Mouse (Mus musculus): ENCODE results near the gene Tmem107. TPM values are rescaled to one million over a fixed set of nuclear protein-coding genes. Genes with fewer than 3 reads are reported as not detected.

The Tmem107 gene
- polyA plus RNA-seq (2012; rRNA removed): 11.6 and 12.9 TPM in 2 replicates

DNA sequence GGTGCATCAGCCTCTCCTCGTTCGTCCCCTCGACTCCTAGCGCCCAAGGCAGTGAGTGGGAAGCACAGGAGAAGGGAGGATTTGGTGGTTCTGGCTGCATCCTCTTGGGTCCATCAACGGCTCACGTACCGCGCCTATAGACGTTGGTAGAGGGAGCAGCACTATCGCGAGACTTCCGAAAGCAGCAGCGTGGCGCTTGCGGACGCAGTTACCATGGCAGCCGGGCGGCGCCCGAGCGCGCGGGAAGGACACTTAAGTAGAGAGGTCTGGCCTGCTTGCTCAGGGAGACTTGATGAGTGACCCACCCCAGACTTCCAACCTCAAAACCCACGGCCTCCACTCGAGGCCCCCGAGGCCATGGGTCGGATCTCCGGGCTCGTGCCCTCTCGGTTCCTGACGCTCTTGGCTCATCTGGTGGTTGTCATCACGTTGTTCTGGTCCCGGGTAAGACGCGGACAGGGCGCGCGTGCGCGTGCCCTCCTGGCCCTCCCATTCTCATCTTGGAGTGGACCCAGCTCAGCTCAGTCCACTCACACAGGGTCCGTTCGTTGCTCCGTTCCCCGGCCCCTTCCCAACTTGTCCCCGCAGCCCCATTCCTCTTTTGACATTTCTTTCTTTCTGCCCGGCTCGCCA is at the start of gene Tmem107:
TSS of gene Tmem107 (plus strand) at position 217 of the 633 bp plus-strand sequence.

DNA sequence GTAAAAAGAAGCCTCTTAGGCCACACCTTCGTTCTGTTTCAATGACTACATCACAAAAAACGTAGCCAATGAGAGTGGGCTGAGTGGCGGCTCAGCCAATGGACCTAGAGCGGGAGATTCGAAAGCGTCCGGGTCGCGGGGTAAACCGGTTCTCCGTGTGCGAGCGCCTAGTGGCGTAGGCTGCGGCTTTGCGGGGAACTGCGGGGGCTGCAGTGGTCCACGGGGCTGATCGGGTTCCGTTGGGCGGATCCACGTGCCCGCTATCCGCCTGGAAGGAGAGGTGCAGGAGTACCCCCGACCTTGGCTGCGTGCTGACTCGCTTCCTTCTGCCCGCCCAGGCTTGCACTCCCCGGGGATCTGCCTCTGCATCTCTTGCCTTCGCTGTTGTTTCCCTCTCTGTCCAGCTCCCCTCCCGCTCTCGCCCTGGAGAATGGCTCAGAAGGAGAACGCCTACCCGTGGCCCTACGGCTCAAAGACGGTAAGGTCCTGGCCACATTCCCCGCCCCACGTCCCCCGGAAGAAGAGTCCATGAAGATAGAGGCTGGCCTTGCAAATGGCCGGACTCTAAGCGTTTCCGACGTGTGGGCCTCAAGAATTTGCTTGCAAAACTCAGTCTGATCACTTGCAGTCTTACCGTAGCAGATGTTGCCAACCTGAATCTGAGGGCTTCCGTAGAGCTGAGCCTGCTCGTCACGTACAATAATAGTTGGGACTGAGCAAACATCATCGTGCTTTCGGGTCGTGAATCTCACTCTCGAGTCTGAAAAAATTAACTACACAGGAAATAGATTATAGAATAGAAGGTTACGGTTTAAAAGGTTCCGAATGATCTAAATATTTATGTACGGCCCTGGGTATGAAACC is 24.8 kb upstream of the Tmem107 start, which contains the start of gene Aurkb:
TSS of gene Aurkb (plus strand) at position 117 of the 864 bp plus-strand sequence.

DNA sequence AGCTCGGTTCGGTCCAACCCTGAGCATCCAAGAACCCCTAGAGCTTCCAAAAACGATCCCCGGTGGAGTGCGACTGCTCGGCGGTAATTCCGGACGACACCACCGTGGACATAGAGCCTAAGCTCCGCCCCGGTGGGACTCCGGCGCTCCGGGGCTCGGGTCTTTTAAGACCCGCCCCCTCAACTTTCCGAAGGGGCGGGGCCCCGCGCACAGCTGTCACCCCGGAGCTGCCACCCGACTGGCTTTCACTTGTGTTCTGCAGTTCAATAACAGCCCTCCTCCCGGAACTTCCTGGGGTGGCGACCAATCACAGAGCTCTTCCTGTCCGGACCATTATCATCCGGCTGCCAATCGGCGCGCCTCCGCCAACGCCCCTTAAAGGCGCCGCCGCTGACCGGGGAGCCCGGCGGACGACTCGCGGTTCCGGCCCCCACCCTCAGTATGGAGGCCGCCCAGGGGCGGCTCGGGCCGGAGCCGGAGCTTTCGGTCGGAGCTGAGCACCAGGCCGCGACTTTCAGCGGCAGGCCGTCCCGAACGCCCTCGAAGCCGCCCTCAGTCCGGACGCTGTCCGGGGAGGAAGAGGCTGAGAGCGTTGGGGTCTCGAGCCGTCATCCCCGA is 11.1 kb upstream of the Tmem107 start, which contains the start of gene Borcs6:
TSS of gene Borcs6 (plus strand) at position 361 of the 618 bp plus-strand sequence.

DNA sequence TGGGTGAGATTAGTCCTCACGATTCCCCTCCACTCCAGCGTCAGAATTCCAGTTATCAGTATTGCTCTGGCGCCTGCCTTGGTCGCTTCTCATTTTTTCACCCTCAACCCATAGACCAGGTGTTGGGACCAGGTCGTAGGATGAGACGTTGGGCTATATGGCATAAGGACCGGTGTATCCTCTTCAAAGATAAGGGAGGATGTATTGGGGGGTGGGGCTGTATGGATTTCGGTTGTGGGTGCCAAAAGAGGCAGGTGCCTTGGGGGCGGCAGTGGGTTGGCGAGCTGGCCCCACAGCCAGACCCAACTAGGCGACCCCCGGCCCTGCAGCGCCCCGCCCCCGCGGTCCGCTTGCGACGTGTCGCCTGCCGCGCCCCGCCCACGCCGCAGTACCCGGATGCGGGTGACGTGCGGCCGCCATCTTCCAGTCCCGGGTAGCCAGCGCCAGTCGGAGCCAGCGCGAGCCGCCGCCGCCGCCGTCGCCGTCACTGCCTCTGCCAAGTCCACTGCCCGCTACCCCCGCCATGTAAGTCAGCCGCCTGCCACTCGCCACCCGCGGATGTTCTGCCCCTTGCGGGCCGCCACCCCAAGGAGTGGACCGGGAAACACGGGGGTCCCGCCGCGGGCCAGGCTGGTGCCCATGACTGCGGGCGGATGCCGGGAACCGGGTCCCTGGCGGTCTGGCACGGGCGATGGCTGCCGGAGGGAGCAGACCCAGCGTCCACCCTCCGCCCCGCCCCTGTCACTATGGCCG is 17.7 kb downstream of the Tmem107 start, which contains the start of gene Vamp2:
TSS of gene Vamp2 (plus strand) at position 388 of the 753 bp plus-strand sequence.

DNA sequence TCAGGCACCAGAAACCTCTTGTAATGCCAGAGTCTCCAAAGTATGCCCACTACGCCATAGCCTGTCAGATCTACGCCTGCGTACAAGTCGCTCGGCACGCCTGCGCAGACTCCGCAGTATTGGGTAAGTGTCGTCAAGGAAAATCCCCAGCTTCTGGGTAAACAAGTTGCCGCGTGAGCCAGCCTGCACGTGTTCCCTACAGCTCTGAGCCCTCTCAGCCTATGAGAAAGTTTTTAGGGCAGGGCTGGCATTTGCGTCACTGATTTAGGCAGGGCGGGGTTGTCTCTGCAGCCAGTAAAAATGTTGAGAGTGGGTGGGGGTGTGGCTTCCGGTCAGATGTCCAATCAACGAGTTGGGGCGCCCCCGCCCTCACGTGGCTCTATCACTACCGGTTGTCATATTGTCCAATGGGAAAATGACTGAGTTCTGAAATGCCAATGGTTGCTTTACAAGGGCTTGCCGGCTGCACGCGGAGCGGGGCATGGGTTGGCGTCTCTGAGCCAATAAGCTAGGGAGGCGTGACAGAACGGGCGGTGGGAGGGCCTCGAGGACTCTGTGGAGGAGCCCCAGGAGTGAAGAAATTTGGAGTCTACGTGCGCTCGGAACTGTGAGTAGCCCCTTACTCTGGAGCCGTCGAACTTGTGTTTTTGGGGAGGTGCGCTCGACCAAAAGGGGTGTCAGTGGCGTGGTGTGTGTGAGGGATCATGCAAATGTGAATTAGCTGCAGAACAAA is 24.3 kb downstream of the Tmem107 start, which contains the start of gene Per1:
TSS of gene Per1 (plus strand) at position 521 of the 733 bp plus-strand sequence.

DNA sequence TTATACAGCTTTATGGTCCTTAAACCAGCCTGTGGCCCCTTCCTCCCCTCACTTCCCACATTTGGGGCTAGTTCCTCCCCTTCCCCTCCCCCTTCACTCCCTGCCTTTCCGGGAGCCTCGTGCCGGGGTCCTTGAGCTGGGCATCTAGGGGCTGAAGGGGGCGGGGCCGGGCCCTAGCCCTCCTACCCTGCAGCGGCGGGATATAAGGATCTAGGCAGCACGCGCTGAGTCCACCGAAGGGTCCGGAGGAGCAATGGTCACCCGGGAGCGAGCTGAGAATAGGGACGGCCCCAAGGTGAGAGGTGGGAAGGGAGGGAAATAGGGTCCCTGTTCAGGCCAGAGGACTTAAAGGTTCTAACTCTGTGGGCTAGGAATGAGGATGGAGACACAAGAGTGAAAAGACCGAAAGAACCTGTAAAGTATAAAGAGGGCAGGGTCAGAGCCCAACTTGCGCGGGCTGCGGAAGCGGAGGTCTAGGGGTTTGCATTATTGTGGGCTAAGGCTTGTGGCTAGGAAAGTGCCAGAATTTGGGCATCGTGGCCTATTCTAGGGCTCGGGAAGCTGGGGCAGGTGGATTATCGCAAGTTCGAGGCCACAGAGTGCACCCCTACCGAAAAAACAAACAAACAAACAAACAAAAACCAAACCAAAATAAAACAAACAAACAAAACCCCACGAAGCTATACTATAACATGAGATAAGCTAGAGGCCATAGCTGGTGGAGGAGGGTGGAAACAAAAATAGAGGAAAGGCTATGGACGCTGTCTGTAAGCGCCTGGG is 49.8 kb downstream of the Tmem107 start, which contains the start of gene Hes7:
TSS of gene Hes7 (plus strand) at position 184 of the 780 bp plus-strand sequence.

DNA sequence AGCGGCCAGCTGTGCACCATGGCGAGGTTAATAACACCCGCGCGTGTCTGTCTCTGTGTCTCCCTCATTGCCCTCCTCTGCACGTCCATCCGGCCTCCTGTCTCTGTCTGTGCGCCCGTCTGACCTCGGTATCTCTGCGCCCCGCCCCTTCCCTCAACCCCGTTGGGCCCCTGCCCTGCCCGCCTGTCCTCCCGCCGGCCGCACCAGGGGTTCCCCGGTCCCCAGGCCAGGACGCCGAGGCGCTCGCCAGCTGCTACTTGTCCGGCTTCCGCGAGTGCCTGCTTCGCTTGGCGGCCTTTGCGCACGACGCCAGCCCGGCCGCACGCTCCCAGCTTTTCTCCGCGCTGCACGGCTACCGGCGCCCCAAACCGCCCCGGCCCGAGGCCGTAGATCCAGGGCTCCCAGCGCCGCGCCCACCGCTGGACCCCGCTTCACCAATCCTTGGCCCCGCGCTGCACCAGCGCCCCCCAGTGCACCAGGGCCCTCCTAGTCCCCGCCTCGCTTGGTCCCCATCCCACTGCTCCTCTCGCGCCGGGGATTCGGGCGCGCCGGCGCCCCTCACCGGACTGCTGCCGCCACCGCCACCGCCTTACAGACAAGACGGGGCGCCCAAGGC is 51.8 kb downstream of the Tmem107 start, which contains the start of gene 9130213A22Rik:
TSS of gene 9130213A22Rik (minus strand) at position 254 of the 616 bp plus-strand sequence.

Other genes starting within 250 kb of the Tmem107 start
- gene Ndel1, start 198.9 kb upstream of the Tmem107 start, polyA plus RNA-seq (2012; rRNA removed): 21.0 and 23.7 TPM in 2 replicates
- gene Rnf222, start 182.3 kb upstream of the Tmem107 start, polyA plus RNA-seq (2012; rRNA removed): 0.06 and 0.11 TPM in 2 replicates
- gene Rpl26, start 169.2 kb upstream of the Tmem107 start, polyA plus RNA-seq (2012; rRNA removed): 1,921 and 1,984 TPM in 2 replicates
- gene Odf4, start 143.7 kb upstream of the Tmem107 start, polyA plus RNA-seq (2012; rRNA removed): not detected in 2 replicates
- 1.2 and 1.5 TPM in 2 replicates for gene Arhgef15, start 113.3 kb upstream of the Tmem107 start, polyA plus RNA-seq (2012; rRNA removed)
- 0.42 and 0.44 TPM in 2 replicates for gene Slc25a35, start 102.7 kb upstream of the Tmem107 start, polyA plus RNA-seq (2012; rRNA removed)
- 21.1 and 24.1 TPM in 2 replicates for gene Rangrf, start 95.6 kb upstream of the Tmem107 start, polyA plus RNA-seq (2012; rRNA removed)
- 10.1 and 13.1 TPM in 2 replicates for gene Pfas, start 62.3 kb upstream of the Tmem107 start, polyA plus RNA-seq (2012; rRNA removed)
- 18.1 and 20.4 TPM in 2 replicates for gene Ctc1, start 54.9 kb upstream of the Tmem107 start, polyA plus RNA-seq (2012; rRNA removed)
- 73.3 and 80.7 TPM in 2 replicates for gene Aurkb, start 25.2 kb upstream of the Tmem107 start, polyA plus RNA-seq (2012; rRNA removed)
- 3.3 and 3.5 TPM in 2 replicates for gene Borcs6, start 11.1 kb upstream of the Tmem107 start, polyA plus RNA-seq (2012; rRNA removed)
- gene Vamp2, start 17.7 kb downstream of the Tmem107 start, polyA plus RNA-seq (2012; rRNA removed): 19.1 and 24.8 TPM in 2 replicates
- 1.5 and 1.9 TPM in 2 replicates for gene Per1, start 24.4 kb downstream of the Tmem107 start, polyA plus RNA-seq (2012; rRNA removed)
- 0.09 and 0.10 TPM in 2 replicates for gene Hes7, start 49.6 kb downstream of the Tmem107 start, polyA plus RNA-seq (2012; rRNA removed)
- 0.03 and 0.07 TPM in 2 replicates for gene 9130213A22Rik, start 51.8 kb downstream of the Tmem107 start, polyA plus RNA-seq (2012; rRNA removed)
- gene Aloxe3, start 55.1 kb downstream of the Tmem107 start, polyA plus RNA-seq (2012; rRNA removed): 0.05 and 0.08 TPM in 2 replicates
- not detected in 2 replicates for gene Alox12b, start 86.2 kb downstream of the Tmem107 start, polyA plus RNA-seq (2012; rRNA removed)
- 0.01 TPM in 2 replicates for gene Alox8, start 127.0 kb downstream of the Tmem107 start, polyA plus RNA-seq (2012; rRNA removed)
- gene Gucy2e, start 166.2 kb downstream of the Tmem107 start, polyA plus RNA-seq (2012; rRNA removed): under 0.01 TPM in 1 of 2 replicates, not detected in the other

All from liver, embryonic 14 days (tissue).